Mouse (Mus musculus): ENCODE data around the gene Pfkm.

GRCm38 (mm10) chr15:98170917-98171316, 78.5 kb downstream of the Pfkm start:
- TF ChIP-seq POLR2AphosphoS2 (IDR thresholded peaks at IDR 0.05; ENCODE audit: insufficient read length, low read depth) (no peak), POLR2A (IDR thresholded peaks at IDR 0.05; ENCODE audit: insufficient read length, low read depth) (no peak), CEBPB (IDR thresholded peaks at IDR 0.05; ENCODE audit: insufficient read depth, poor library complexity, severe bottlenecking) (no peak), TCF12 (IDR thresholded peaks at IDR 0.05; ENCODE audit: insufficient read depth, poor library complexity, severe bottlenecking) (no peak), USF1 (IDR thresholded peaks at IDR 0.05; ENCODE audit: low read depth) (no peak), SRF (IDR thresholded peaks at IDR 0.05; ENCODE audit: control insufficient read depth, insufficient read length, low read depth) (no peak), E2F4 (IDR thresholded peaks at IDR 0.05; ENCODE audit: insufficient read depth) (no peak), MYOG (IDR thresholded peaks at IDR 0.05; ENCODE audit: control insufficient read depth in 1 of 3, insufficient read depth in 1 of 3, insufficient read length in 2 of 3, low read depth in 2 of 3) (no peak), MYOD1 (IDR thresholded peaks at IDR 0.05; ENCODE audit: control insufficient read depth in 1 of 3, insufficient read length in 2 of 3, low read depth in 2 of 3) (no peak)

All from myocyte (in vitro differentiated cells).